Mouse (Mus musculus) adrenal gland, postnatal 4 days (tissue): ENCODE data around the gene Olfr592. TPM values are rescaled to one million over a fixed set of nuclear protein-coding genes. Genes with fewer than 3 reads are reported as not detected.
"Not testable (repeated sequence)": the region's sequence is repeated elsewhere in the genome, so short reads cannot be mapped to it uniquely, and the experiment has no call there.

ENCODE experiments used
- DNase-seq, 2 experiments: peaks; one replicate each; pipeline ENCODE4 v3.0.0; 2021 to 2022; ENCODE audit warnings: low spot score in 2 of 2, mixed read lengths in 2 of 2
- long read RNA-seq, 2 experiments: library from polyadenylated mRNA; stranded (forward); transcript quantifications; one replicate each; pipeline ENCODE4 v2.0.0; 2021
- total RNA-seq, 2 experiments: library from RNA; stranded (reverse); gene quantifications; 2 replicates each; pipeline ENCODE4 v1.2.3; 2021

Gene Olfr592
- total RNA-seq = not detected
- long read RNA-seq, experiment 1 = 0 reads
- long read RNA-seq, experiment 2 = 0 reads

GRCm38 (mm10) chr7:103184503-103184902, at the start of gene Olfr592:
Gene Olfr592, plus strand, starts transcription at chr7:103184803.
- DNase-seq = not testable (repeated sequence)

- DNase-seq = no peak
Observed at GRCm38 (mm10) chr7:103140579-103140978, 44.0 kb upstream of the Olfr592 start, which contains the start of gene Olfr588-ps1. Gene Olfr588-ps1, plus strand, starts transcription at chr7:103140879.

- no peak for DNase-seq
Observed at GRCm38 (mm10) chr7:103156256-103156655, 28.3 kb upstream of the Olfr592 start, which contains the start of gene Olfr589. Gene Olfr589, minus strand, starts transcription at chr7:103156356.

- DNase-seq = no peak
Observed at GRCm38 (mm10) chr7:103169697-103170096, 14.9 kb upstream of the Olfr592 start.

- DNase-seq = no peak
Observed at GRCm38 (mm10) chr7:103178240-103178639, 6.4 kb upstream of the Olfr592 start, which contains the start of gene Olfr591. Gene Olfr591, minus strand, starts transcription at chr7:103178340.

GRCm38 (mm10) chr7:103211562-103211961, 27.0 kb downstream of the Olfr592 start, which contains the start of gene Olfr593:
Gene Olfr593, plus strand, starts transcription at chr7:103211862.
- no peak for DNase-seq

- DNase-seq = not testable (repeated sequence)
Observed at GRCm38 (mm10) chr7:103212050-103212449, 27.4 kb downstream of the Olfr592 start.

GRCm38 (mm10) chr7:103216696-103217095, 32.1 kb downstream of the Olfr592 start, which contains the start of gene Olfr594:
Gene Olfr594, plus strand, starts transcription at chr7:103216996.
- no peak for DNase-seq

Other genes starting within 250 kb of the Olfr592 start
- not detected for gene Olfr573-ps1, start 242.2 kb upstream of the Olfr592 start, total RNA-seq
- not detected for gene Olfr574, start 236.3 kb upstream of the Olfr592 start, total RNA-seq
- not detected for gene Olfr575, start 226.0 kb upstream of the Olfr592 start, total RNA-seq
- not detected for gene Olfr576, start 222.1 kb upstream of the Olfr592 start, total RNA-seq
- not detected for gene Olfr577, start 208.9 kb upstream of the Olfr592 start, total RNA-seq
- gene Olfr578, start 195.5 kb upstream of the Olfr592 start, total RNA-seq = not detected
- not detected for gene Olfr582, start 146.8 kb upstream of the Olfr592 start, total RNA-seq
- not detected for gene Olfr583, start 133.5 kb upstream of the Olfr592 start, total RNA-seq
- gene Olfr584, start 102.9 kb upstream of the Olfr592 start, total RNA-seq = not detected
- gene Olfr585, start 87.1 kb upstream of the Olfr592 start, total RNA-seq = not detected
- not detected for gene Olfr586, start 59.2 kb upstream of the Olfr592 start, total RNA-seq
- gene Olfr588-ps1, start 43.9 kb upstream of the Olfr592 start, total RNA-seq = not detected
- not detected for gene Olfr589, start 28.4 kb upstream of the Olfr592 start, total RNA-seq
- gene Olfr591, start 6.5 kb upstream of the Olfr592 start, total RNA-seq = not detected
- gene Olfr593, start 27.1 kb downstream of the Olfr592 start, total RNA-seq = not detected
- not detected for gene Olfr594, start 32.2 kb downstream of the Olfr592 start, total RNA-seq
- not detected for gene Usp17ld, start 67.7 kb downstream of the Olfr592 start, total RNA-seq
- gene Olfr596, start 120.8 kb downstream of the Olfr592 start, total RNA-seq = not detected
- not detected for gene Olfr597, start 131.5 kb downstream of the Olfr592 start, total RNA-seq
- gene Olfr598, start 138.8 kb downstream of the Olfr592 start, total RNA-seq = not detected
- not detected for gene Olfr599, start 151.1 kb downstream of the Olfr592 start, total RNA-seq
- gene Olfr600, start 164.9 kb downstream of the Olfr592 start, total RNA-seq = not detected
- not detected for gene Olfr601, start 177.9 kb downstream of the Olfr592 start, total RNA-seq
- not detected for gene Olfr603, start 201.4 kb downstream of the Olfr592 start, total RNA-seq
- not detected for gene Usp17lc, start 230.3 kb downstream of the Olfr592 start, total RNA-seq